Mouse (Mus musculus): Measurements from ENCODE around the gene Natd1. TPM values are rescaled to one million over a fixed set of nuclear protein-coding genes. Genes with fewer than 3 reads are reported as not detected.
"Not testable (repeated sequence)": the region's sequence is repeated elsewhere in the genome, so short reads cannot be mapped to it uniquely, and the experiment has no call there.

Gene Natd1
- total RNA-seq, 2 experiments from 2014 or later, result 8.0 to 10.8 TPM

- intact Hi-C loops (cut with DNase I), result no loop called here
Observed at GRCm38 (mm10) chr11:60903661-60904061, 10.9 kb downstream of the Natd1 start.

GRCm38 (mm10) chr11:60902486-60902885, 12.1 kb downstream of the Natd1 start:
- intact Hi-C loops (cut with DNase I), result no loop called here
- no peak for DNase-seq (ENCODE audit: low spot score in 2 of 2)

More at GRCm38 (mm10) chr11:60903661-60904061, 10.9 kb downstream of the Natd1 start:
- no peak for DNase-seq (ENCODE audit: low spot score in 2 of 2)

- intact Hi-C loops (cut with DNase I), result no loop called here
- DNase-seq (ENCODE audit: low spot score in 2 of 2), result no peak
Observed at GRCm38 (mm10) chr11:60902001-60902400, 12.5 kb downstream of the Natd1 start.

GRCm38 (mm10) chr11:60895915-60896314, 18.6 kb downstream of the Natd1 start:
- intact Hi-C loops (cut with DNase I), result no loop called here

GRCm38 (mm10) chr11:60890744-60891143, 23.8 kb downstream of the Natd1 start:
- intact Hi-C loops (cut with DNase I), result no loop called here
- no peak for DNase-seq (ENCODE audit: low spot score in 2 of 2)

More at GRCm38 (mm10) chr11:60895915-60896314, 18.6 kb downstream of the Natd1 start:
- DNase-seq (ENCODE audit: low spot score in 2 of 2), result no peak

GRCm38 (mm10) chr11:60890286-60890685, 24.3 kb downstream of the Natd1 start:
- intact Hi-C loops (cut with DNase I), result no loop called here
- DNase-seq (ENCODE audit: low spot score in 2 of 2), result no peak

- no peak for DNase-seq (ENCODE audit: low spot score in 2 of 2)
- intact Hi-C loops (cut with DNase I), result no loop called here
Observed at GRCm38 (mm10) chr11:60889861-60890260, 24.7 kb downstream of the Natd1 start.

- DNase-seq (ENCODE audit: low spot score in 2 of 2); intact Hi-C loops (cut with DNase I): not testable (repeated sequence)
Observed at GRCm38 (mm10) chr11:60886986-60887385, 27.6 kb downstream of the Natd1 start.

GRCm38 (mm10) chr11:60882386-60882785, 32.2 kb downstream of the Natd1 start:
- intact Hi-C loops (cut with DNase I), result no loop called here
- no peak for DNase-seq (ENCODE audit: low spot score in 2 of 2)

GRCm38 (mm10) chr11:60880559-60880958, 34.0 kb downstream of the Natd1 start:
- DNase-seq (ENCODE audit: low spot score in 2 of 2), result no peak
- intact Hi-C loops (cut with DNase I), result no loop called here

GRCm38 (mm10) chr11:60879423-60879822, 35.1 kb downstream of the Natd1 start:
- intact Hi-C loops (cut with DNase I), result loop anchor here (2.0 kb wide), 1 partner anchor 33 kb away; no protein-coding TSS in a partner anchor
- peak; percentile 23 for DNase-seq (ENCODE audit: low spot score in 2 of 2)

GRCm38 (mm10) chr11:60878675-60879294, 35.8 kb downstream of the Natd1 start, which contains the start of gene Tmem11:
Gene Tmem11, minus strand, starts transcription at chr11:60879272.
- intact Hi-C loops (cut with DNase I), result loop anchor here (1.0 to 2.0 kb wide), 2 partner anchors 34 to 48 kb away; partner anchors contain the start of gene Dhrs7b
- peak; percentile 96 to 98 for DNase-seq (ENCODE audit: low spot score in 2 of 2)

GRCm38 (mm10) chr11:60878056-60878612, 36.4 kb downstream of the Natd1 start:
- intact Hi-C loops (cut with DNase I), result loop anchor here (1.0 to 2.0 kb wide), 2 partner anchors 35 to 48 kb away; partner anchors contain the start of gene Dhrs7b
- DNase-seq (ENCODE audit: low spot score in 2 of 2), result peak in 1 of 2 experiments; percentile 82

GRCm38 (mm10) chr11:60873101-60873500, 41.4 kb downstream of the Natd1 start:
- no peak for DNase-seq (ENCODE audit: low spot score in 2 of 2)
- intact Hi-C loops (cut with DNase I), result no loop called here

GRCm38 (mm10) chr11:60871409-60871808, 43.1 kb downstream of the Natd1 start:
- intact Hi-C loops (cut with DNase I), result no loop called here
- DNase-seq (ENCODE audit: low spot score in 2 of 2), result no peak

GRCm38 (mm10) chr11:60869471-60869870, 45.1 kb downstream of the Natd1 start:
- intact Hi-C loops (cut with DNase I); DNase-seq (ENCODE audit: low spot score in 2 of 2): not testable (repeated sequence)

GRCm38 (mm10) chr11:60867904-60868303, 46.6 kb downstream of the Natd1 start:
- intact Hi-C loops (cut with DNase I), result no loop called here

GRCm38 (mm10) chr11:60867456-60867855, 47.1 kb downstream of the Natd1 start:
- intact Hi-C loops (cut with DNase I), result no loop called here
- DNase-seq (ENCODE audit: low spot score in 2 of 2), result no peak

More at GRCm38 (mm10) chr11:60867904-60868303, 46.6 kb downstream of the Natd1 start:
- DNase-seq (ENCODE audit: low spot score in 2 of 2), result no peak

GRCm38 (mm10) chr11:60866021-60866420, 48.5 kb downstream of the Natd1 start:
- DNase-seq (ENCODE audit: low spot score in 2 of 2), result no peak

GRCm38 (mm10) chr11:60864916-60865315, 49.6 kb downstream of the Natd1 start:
- intact Hi-C loops (cut with DNase I), result no loop called here
- DNase-seq (ENCODE audit: low spot score in 2 of 2), result no peak

More at GRCm38 (mm10) chr11:60866021-60866420, 48.5 kb downstream of the Natd1 start:
- intact Hi-C loops (cut with DNase I), result no loop called here

GRCm38 (mm10) chr11:60864166-60864565, 50.4 kb downstream of the Natd1 start:
- intact Hi-C loops (cut with DNase I), result no loop called here
- no peak for DNase-seq (ENCODE audit: low spot score in 2 of 2)

Measured in left cerebral cortex, postnatal 36 days (tissue).